Mouse (Mus musculus) spleen, postnatal 4 days (tissue): ENCODE measurements at regions not wholly inside any gene's neighbourhood (a gene's known extent, or its start where the extent isn't known, plus 50 kb on each side); places are given as distances from the start of the nearest gene placed in this dataset.

Experiments used
- DNase-seq, 2 experiments: peaks; one replicate each; pipeline ENCODE4 v3.0.0; 2022; ENCODE audit warnings: low spot score in 2 of 2

DNA sequence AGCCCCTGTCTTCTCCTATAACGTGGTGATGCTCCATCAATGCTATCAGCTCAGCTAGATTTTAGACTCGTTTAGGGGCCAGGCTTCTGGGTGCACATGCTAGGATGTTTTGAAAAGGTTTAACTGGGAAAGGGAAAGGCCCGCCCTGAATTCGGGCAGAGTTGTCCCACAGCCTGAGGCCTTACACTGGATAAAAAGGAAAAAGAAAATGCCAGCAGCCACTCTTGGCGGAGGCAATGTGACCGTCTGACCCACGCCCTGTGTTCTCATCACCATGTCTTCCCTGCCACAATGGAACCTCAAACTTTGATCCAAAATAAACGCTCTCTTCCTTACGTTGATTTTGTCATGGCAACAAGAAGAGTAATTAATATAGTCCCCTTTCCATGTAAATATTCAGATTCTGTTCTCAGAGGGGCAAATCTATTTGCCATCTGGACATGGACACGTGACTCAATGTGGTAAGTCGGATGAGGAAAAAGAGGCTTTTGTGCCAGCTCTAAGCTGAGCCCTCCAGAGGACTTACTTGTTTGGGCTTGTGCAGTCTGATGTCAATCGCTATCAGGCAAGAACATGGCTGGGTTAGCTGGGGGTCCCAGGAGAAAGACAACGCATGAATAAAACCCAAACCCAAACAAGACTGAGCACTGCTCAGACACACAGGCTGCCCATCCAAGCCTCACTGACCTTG is 253.4 kb upstream of the Hnrnpa3 start:
- no peak for DNase-seq

DNA sequence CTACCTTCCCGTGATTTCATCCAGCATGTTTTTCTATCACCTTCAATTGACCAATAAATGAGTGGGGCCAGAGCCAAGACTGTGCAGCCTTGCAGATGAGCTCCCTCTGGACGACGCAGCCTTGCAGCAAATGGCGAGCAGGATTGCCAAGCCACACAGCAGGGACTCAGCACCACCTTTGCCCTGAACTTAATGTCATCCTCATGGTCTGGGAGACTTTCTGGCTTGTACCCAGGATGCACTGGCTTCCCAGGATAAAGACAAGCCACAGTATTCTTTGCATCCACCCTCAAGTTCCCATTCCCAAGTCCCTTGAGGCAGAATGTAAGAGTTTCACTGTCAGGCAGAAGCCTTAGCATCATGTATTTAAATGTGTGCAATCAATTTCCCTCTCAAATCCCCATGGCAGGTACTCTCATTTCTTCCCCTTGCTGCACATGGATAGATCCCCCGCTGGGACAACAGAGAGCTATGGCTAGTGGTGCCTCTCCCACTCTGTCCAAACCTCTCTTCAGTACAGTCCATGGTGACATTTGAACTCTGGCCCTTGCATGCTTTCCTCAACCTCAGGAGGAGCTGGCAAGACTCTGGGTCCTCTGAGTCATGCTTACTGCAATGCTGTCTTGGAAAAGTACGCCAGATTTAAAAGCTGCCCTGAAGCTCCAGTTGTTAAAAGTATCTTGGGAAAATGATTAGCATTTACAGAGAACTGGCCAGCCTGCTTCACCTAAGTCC is 252.2 kb upstream of the Hnrnpa3 start:
- DNase-seq = no peak

DNA sequence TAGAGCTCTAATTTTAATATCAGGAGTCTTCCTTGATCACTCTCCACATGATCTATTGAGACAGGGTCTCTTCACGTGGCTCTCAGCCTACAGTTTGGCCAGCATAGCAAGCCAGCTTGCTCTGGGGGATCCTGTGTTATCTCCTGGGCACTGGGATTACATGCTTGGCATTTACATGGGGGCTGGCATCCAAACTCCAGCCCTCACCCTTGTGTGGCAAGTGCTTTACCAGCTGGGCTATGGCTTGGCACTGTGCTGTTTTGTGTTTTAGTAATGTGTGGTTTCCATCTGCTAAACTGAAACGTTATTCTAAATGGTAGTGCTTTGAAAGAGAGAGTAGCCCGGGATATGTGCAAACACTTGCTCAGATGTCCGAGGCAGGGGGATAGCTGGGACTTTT is 251.5 kb upstream of the Hnrnpa3 start:
- no peak for DNase-seq

DNA sequence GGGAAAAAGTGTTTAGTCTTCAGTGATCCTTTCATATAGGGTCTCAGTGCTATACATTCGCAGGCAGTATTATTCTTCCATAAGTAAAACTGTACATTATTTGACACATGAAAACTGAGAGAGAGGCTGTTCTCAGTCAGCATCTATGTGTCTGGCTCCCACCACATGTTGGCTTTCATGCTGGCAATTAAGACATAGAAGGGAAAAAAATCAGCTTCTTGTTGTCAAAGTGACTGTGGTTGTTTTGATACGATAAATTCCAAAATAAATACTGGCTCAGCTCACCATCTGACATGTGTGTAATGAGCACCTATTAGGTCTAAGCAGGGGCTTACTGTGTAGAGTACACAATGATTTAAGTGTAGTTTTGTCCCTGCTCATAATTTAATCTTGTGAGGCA is 251.0 kb upstream of the Hnrnpa3 start:
- no peak for DNase-seq

DNA sequence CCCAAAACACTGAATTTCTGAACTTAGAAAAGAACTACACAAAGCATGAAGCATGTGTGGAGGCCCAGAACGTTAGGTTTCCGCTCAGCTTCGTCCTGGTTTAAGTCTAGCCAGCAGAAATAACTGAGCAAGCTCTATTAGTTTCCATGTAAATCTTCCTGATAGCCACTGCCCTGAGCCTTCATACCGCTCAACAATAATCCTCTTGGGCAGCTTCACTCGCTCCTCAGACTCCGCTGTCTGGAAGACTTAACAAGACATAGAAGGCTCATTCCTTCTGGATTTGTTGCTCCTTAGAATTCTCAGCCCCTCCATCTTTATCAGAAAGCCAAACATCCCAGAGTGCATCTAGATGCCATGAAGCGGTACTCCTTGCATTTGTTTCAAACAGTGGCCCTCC is 249.3 kb upstream of the Hnrnpa3 start:
- no peak for DNase-seq

DNA sequence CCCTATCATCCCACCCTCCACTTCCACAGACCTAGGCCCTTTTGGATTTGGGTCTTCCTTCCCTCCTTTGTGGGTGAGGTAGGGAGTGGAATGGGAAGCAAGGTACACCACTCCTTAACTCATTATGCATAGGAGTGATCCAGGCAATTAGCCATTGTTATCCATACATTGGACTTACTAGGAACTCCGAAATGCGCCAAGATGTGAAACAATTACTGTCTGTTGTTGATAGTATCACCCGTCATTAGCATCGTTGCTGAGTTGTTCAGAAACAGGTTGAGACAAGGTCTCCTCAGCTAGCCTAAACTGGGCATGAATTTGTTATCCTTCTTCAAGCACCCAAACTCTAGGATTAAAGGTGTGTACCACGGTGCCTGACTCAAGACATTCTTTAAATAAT is 246.3 kb upstream of the Hnrnpa3 start:
- no peak for DNase-seq

DNA sequence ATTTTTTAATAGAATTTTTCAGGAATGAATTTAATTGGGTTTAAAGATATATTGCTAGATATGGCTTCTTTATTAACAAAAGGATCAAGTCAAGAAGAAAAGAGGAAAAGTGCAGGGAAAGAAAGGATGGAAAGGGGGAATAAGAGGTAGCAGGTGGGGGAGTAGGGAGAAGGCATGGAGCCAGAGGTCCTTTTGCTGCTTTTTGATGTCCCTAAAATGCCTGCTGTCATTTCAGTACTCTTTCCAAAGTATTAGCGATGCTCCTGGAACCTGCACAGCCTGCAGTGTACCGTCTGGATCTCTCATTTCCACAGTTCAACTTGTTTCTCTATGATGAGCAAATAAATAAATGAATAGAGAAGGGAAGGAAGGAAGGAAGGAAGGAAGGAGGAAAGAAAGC is 240.4 kb upstream of the Hnrnpa3 start:
- no peak for DNase-seq

DNA sequence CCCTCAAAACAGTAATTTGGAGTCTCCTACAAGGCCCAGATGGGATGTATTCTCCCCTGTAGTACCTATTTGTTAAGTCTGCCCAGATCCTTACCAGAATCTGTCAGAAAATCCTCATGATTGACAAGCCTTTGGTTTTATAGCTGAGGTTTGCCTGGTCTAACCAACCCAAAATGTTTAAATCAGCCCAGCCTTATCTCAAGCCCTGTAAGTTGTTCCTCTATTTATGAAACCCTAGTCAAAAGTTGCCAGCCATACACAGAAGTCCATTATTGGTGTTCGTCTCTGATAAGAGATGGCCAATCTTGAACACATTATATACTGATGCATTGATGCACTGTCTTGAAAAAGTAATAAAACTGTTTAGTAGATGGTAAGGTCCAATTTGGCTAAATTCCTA is 239.9 kb upstream of the Hnrnpa3 start:
- no peak for DNase-seq

DNA sequence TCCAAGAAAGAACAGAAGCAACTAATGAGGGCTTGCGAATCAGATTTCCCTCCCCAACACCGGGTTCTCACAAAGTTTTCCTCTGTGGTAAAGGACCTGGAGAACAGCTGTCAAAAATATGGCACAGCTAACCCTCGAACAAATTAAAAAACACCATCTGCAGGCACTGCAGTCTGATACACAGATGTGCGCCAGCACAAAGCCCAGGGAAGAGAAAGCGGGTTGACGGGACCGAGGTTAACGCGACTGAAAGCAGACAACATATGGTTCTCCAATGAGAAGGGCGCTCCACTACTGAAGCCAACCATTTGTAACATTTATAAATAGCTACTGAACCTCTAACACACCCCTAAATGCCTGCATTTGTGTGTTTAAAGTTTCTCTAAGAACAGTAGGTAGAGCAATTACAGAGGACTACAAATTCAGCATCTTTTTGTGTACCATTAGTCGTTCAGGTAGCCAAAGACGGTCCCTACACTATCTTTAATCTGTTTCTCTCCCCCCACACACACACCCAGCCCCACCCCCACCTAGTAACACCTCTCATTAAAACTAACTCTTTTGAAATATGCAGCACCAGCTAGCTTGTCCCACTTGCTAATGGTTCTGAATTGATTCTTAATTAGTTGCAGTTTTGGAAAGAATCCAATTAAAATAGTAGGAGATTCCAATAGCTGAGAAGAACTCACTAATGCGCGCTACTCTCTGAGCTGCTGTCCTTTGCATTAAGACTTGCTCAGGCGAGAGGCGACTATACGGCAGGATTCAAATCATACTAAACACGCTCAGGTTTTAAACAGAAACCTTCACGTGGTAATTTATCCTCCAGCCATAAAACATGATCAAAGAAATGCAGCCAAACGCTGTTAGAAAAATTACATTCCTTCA is 236.0 kb upstream of the Hnrnpa3 start:
- no peak for DNase-seq

DNA sequence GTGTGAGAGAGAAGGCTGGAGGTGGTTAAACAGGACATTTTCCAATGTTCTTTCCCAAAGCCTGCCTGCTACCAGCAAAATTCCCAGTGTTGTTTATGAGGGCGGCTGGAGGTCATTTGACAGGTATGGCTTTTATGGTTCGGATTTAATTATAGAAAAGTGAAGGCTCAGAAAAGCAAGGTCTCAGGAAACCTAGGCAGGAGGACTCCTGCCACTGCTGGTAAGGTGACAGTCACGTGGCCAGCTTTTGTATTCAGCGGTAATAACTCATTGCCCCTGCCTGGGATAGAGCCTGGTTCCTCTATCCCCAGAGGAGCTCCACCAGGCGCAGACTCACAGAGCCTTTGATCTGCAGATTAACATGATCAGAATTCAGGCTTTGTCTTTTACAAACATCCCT is 235.2 kb upstream of the Hnrnpa3 start:
- no peak for DNase-seq

DNA sequence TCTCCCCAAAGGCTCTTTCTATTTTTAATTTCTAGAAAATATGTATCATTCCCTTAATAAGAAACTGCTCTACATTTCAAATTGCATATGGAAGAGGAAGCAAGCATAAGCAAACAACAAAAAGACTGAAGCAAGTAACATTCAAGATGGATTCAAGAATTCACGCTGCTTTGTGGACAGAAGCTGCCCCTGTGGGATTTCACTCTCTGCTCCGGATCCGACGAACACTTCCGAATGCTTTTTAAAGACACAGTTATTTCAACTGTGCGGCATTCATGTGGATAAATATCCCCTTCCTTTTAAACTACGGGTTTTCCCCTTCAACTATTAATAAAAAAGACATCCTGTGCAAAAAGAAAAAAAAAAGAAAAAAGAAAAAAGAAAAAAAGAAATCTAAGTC is 234.7 kb upstream of the Hnrnpa3 start:
- no peak for DNase-seq

DNA sequence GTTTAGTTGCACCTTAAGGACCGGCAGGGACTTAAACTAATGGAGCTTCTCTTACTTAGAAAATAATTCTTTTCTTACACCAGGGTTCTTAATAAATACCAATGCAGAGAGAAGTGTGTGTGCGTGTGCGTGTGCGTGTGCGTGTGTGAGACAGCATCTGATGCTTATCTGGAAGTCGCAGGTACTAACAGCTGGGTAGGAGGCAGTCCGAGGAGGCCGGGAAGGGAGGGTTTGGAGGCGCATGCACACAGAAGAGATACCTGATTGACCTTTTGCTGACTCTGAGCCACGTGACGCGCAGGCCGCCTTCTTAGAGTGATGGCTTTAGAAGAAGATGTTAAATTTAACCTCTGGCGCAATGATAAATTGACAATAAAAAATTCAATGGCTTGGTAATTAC is 234.2 kb upstream of the Hnrnpa3 start:
- DNase-seq = no peak

DNA sequence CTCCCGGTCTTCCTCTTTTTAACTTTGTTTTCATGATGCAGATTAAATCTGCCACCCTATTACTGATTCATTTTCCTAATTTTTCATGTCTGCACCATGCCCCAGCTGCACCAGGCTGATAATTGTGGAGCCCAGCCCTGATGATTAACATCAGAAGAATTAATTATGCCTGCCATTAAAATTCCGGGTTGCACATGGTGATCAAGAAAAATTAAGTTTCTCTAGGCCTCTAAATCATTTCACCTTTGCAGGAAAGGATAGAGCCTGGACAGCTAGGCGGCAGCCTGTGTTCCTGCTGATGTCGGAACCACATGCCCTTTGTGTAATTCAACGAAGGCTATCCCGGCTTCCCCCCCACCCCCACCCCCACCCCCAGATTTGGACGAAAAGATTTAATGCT is 233.7 kb upstream of the Hnrnpa3 start:
- no peak for DNase-seq

DNA sequence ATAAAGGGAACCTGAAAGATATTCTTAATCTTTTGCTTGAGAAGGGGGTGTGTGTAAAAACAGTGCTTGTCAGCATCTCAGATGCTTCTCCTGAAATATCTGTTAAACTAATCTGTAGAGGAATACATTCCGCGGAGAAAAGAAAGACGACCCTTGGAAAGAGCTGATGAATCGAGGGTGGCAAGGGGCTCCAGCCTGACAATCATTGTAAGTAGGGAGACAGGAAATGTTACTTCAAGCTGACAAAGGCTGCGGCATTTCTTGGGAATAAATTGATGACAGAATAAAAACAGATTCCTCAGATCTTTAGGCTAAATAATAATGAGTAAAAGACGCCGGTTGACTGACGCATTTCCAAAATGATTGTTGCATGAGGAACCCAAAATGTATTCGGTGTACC is 233.3 kb upstream of the Hnrnpa3 start:
- DNase-seq = no peak

DNA sequence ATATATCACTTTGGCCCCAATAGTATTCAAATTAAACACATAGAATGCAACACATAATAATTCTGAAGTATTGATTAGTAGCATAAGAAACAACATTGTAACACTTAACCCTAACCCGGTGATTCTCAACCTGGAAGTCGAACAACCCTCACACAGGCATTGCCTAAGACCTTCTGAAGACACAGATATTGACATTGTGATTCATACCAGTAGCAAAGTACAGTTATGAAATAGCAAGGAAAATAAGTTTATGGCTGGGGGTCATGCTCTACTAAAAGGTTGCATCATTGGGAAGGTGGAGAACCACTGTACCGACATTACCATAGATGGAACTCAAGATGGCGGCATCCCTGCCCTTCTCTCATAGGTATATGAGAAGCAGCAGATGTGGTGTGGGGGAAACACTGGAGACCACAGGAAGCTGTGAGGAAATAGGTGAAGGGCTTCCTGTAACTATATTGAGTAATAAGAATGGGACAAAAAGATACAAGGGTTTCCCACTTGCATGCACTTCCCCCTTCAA is 231.1 kb upstream of the Hnrnpa3 start:
- DNase-seq = no peak

DNA sequence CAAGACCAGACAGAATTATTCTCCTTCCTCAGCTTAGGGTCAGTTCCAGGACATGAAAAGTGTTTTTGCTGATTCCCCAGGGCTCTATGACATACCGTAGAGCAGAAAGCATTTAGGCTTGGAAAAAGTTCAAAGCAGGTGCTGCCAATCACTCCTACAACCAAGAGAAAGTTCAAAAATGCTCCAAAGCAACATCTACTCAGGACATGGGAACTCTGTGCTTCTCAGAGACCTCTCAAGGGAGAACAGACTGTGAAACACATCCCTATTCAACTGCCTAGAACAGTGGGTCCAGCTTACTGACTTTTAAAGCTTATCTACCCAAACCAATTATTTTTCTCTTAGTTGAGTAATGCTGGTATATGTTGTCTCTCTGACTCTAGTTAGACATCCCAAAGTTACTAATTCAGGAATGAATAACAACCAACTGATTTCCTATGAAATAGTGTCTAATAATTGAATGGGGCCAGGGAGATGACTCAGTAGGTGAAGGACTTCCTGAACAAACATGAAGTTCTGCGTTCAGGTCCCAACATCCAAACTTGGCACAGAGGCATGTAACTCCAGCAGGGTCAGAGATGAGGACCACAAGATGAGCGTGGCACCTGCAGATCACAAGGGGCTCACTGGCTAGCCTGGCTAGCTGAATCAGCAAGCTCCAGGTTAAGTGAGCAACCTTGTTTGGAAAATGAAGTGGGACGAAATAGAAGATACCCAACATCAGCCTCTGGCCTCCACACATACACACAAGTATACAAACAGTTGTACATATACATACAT is 228.7 kb upstream of the Hnrnpa3 start:
- DNase-seq = no peak

DNA sequence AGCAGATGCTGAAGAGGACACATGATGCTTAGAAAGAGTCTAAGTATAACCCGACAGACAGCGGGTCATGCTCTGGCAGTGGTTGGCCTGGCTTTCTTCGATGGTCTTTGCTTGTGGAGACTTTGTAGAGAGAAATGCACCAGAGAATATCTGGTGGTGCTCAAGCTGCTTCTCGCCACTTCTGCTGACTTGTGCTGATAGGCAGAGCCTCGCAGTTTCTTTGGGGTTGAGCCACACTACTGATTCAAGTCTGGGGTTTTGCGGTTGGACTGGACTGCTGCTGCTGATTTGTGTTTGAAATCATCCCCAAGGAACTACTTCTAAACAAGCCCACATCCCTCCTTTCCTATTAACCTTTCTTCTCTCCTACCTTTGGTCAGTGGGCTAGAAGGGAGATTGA is 227.1 kb upstream of the Hnrnpa3 start:
- DNase-seq = no peak

DNA sequence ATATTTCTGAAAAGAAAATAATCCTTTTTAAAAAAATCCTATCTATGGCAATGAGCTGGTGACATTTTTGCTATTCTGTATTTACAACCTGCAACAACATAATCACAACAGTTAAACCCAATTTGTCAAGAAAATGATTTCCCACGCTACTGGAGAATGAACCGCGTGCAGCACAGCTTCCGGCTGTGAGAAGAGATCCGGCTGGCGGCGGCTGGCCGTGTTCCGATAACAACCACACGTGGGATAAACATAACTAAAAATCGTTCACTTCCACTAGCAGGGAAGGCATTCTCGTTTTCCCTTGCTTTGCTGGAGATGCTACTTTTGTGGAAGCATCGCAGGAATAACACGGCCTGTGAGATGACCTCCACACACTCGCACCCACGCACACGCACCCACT is 224.5 kb upstream of the Hnrnpa3 start:
- DNase-seq = no peak

DNA sequence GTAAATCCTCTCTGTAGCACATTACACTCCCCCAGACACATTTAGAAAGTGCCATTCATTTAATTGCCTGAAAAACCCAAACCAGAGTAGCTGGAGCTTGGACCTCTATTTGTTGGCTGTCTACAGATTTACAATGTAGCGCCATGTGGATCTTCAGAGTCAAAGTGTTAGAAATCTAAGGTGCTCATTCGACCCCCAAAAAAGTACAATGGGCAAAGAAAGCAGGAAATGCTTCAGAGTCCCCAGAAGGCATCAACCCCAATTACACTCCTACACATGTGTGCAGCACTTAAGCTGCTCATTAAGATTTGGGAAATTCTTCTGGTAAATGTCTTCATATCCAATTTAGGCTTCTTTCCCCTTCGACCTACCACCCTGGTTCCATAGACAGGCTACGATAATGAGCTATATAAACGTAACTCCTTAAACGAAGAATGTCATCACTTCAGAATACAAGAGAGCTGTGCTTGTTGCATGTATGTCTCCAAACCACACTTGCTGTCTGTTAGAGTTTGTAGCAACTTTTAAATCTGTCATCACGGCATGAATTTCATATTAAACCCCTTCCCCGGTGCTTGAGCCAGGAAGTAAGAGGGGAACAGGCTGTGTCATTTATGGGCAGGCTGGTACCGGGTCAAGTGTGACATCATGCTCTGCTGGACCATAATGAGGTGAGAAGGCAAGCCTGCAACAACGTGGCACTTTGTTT is 219.4 kb upstream of the Hnrnpa3 start:
- no peak for DNase-seq

DNA sequence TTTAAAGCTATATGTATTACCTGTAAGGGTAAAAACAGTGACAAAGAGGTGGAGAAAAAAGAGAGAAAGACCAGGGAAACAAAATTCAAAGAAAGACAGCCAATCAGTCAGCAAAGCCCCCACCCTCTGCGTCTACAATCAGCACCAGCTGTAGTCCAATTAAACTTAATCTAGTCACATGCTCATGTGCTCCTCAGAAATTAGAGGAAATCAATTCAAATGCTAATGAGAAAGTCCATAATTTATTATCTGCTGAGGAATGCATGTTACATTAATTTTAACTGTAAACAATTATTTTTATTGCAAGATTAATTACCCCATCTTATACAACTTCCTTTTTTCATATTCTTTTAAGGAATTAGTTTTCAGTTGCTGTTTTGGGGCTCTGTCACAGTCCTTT is 216.4 kb upstream of the Hnrnpa3 start:
- no peak for DNase-seq

DNA sequence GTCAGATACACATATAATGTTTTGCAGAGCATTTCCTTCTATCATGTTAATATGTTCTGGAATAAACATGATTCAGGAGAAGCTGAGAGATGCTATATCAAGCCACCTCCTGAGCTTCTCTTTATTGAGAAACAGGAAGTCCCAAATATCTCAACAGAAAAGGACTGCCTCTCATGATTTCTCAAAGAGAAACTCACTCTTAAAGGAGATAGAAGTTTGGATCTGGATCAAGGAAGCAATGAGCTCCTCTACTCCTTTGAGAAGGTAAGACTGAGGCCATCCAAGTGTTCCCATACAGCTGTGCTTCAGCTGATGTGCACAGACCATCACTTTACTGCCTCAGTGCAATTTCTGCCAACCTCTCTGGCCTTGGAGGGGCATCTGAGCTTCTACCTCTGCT is 213.9 kb upstream of the Hnrnpa3 start:
- DNase-seq = no peak
